Mouse (Mus musculus) common myeloid progenitor, adult 5-6 weeks (primary cell): ENCODE data around the gene Hes3. TPM values are rescaled to one million over a fixed set of nuclear protein-coding genes. Genes with fewer than 3 reads are reported as not detected.

Experiments used
- ATAC-seq: replicated peaks from 2 replicates; pipeline ENCODE4 v1.8.0; 2016; ENCODE audit warnings: low read depth, mild to moderate bottlenecking, moderate TSS enrichment, inconsistent platforms; ENCODE audit not compliant: poor library complexity, severe bottlenecking
- total RNA-seq: library from RNA; stranded (forward); fragments of 200-1000, 187-1606 nt; gene quantifications from 2 replicates; pipeline ENCODE4 v1.2.3, GENCODE M21; 2017

Hes3 gene
- total RNA-seq, 1 experiment from 2014 or later = not detected

DNA sequence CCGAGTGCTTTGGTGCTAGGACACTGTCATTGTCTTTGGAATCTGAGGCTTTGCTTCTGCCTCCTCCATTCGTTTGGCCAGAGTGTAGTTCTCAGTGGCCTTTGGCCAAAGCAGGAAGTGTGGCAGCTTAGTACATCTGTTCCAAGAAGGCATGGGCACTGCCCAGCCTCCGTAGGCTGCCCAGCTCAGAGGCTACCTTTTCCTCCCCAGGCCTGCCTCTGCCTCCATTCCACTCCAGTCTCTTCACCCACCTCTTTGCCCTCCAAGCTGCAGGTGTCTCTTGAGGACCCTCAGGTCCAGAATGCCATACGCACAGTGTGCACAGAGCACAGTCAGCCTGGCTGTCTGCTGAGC is 27.3 kb downstream of the Hes3 start:
- no peak for ATAC-seq

DNA sequence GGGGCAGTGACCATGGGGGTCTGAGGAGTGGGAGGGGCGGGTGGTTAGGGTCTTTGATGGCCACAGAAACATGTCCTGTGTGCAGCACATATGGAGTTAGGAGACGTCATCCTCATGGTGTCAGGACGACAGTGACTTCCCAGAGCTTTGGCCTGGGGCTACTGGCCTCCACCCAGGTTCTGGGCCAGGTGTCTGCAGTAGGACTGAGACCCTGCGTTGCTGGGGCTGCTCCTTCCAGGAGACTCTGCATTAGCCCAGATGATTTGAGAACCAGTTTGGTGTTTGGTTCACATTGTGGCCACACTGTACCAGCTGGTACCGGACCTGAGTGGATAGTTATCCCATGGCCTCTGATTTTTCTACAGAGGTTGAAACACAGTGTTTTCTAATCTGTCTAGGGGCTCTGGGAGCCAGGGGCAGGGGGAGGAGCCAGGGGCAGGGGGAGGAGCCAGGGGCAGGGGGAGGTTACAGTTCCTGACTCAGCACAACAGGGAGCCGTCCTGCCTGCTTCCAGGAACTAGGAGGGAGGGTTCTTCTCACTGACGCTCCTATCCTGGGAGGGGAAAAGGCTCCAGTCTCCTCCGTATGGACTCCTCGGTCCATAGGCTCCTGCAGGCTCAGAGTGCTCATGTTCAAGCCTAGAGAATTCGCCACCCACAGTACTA is 27.8 kb downstream of the Hes3 start:
- no peak for ATAC-seq

DNA sequence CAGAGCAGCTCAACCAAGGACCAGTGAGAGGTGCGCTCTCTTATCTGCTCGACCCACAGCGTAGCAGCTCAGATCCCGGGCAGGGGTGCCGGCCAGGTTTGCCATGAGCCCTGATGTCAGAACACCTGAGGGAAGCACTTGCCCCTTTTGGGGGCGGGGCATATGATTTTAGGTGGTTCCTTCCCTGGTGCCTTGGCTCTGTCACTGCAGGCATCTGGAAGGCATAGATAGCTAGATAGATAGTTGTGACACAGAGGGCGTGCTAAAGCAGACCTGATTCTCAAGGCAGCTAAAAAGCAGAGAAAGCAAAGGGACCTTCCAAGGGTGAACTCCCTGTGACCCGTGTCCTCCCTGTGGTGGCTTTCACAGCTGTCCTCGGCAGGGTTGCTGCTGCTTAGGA is 28.4 kb downstream of the Hes3 start:
- no peak for ATAC-seq

DNA sequence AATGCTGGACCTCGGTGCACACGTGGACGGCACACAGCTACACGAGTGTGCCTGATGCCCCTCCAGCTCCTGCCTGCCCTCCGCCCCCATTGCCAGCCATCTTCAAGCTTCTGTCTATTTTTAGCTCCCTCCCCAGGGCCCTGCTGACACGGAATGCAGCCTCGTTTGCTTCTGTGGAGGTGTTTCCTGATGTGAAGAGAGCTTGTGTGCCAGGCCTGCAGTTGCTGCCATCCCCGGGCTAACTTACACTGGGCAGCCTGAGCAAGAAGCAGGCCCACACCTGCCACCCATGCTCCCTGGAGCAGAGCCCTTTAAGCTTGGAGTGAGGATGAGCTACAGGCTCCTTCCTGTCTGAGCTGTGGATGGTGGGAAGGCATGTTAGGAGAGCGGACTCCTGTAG is 29.3 kb downstream of the Hes3 start:
- ATAC-seq = no peak

DNA sequence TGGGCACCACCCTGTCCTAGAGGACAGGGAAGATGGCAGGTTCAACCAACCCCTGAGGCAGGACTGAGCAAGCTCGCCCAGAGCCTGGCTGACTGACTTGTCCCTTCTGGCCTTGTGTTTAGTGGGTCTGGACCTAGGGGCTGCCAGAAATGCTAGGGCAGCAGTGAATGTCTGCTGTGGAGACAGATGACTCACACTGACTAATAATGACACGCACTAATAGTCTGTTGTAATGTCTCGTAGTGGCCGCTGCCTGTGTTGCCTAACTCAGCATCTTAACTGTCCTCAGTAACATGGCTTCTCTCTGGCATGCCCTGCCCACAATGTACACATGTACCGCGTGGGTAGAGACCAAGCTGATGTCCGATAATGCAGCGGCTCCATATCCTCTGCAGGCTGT is 31.0 kb downstream of the Hes3 start:
- no peak for ATAC-seq

DNA sequence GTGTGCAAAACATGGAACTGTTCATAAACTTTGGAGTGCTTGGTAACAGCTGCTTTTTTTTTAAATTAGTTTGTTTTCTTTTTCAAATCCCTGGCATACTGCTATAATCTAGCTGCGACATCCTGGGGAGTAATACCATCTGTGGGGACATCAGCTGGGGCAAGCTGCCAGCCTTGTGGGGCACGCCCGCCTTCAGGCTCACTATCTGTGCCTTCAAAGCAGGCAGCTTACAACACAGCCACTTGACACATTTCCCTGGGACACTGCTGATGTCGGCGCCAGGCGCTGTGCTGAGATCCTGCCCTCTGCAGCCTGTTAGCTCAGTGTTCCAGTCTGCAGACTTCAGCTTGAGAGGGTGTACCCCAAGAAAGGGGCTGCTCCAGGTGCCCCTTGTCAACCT is 34.4 kb downstream of the Hes3 start:
- peak; percentile 90 for ATAC-seq

DNA sequence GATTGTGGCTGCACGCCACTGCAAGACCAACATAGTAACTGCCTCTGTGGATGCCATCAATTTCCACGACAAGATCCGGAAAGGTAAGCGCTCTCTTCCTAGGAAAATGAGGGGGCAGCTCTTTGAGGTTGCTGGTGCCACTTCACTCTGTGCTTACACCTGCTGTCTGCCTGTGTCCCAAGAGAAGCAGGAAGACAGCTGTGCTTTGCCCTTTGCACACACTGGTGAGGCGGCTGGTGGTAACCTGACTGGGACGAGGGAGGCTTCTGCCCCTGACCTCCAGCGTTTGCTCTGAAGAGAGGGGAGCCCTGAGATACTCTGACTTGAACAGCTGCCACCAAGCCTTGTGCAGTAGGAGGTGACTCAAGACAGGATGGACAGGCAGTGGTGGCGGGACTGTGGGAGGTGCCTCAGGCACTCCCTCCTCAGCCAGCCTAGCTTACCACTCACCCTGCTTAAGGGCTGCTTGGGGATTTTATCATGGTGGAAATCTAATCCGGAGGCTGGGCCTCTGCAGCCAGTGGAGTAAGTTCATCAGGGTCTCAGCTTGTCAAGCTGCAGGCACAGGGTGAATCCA is 38.2 kb downstream of the Hes3 start:
- no peak for ATAC-seq

DNA sequence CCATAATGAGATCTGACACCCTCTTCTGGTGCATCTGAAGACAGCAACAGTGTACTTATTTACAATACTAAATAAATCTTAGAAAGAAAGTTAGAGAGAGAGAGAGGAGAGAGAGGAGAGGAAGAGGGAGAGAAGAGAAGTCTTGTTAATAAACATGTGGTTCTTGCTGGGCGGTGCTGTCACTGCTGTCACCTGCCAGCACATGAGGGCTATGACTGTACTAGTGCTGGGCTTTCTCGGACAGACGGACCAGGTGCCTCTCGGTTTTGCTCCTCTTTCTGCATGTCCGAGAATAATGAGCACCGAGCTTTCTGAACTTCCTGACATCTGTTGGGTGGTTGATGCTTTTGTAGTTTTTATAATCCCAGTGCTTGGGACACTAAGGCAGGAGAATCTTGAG is 40.8 kb downstream of the Hes3 start:
- ATAC-seq = no peak

DNA sequence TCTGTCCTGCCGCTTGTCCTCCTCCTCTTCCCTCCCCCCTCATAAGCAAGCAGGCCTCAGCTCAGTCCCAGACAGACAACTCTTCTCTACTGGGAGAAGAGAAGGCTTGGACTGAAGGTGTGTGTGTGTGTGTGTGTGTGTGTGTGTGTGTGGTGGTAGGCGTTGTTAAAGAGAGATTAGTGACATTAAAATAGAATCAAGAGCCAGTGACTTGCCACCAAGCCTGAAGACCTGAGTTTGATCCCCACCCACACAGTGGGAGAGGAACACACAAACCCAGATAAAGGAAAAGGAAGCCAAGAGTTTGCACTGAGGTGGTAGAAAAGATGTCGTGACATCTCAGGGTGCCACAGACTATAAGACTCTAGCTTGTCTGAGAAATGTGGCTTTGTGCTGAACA is 44.3 kb downstream of the Hes3 start:
- no peak for ATAC-seq

DNA sequence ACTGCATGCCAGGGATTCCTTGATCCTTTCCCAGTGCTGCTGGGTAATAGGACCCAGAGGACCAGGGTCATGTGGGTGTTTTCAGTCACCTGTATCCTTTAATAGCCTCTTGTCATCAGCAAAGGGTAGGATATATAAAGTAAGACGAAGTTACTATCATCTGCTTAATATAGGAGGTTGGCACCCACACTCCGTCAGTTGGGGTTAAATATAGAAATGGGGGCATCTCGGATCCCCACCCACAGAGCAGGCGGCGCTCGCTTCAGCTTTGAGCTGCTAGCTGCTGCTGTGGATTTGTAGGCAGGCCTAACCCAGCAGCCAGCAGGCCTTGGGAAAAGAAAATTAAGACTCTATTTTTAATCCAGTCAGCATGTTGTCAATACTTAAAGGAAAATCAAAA is 45.5 kb downstream of the Hes3 start:
- no peak for ATAC-seq

DNA sequence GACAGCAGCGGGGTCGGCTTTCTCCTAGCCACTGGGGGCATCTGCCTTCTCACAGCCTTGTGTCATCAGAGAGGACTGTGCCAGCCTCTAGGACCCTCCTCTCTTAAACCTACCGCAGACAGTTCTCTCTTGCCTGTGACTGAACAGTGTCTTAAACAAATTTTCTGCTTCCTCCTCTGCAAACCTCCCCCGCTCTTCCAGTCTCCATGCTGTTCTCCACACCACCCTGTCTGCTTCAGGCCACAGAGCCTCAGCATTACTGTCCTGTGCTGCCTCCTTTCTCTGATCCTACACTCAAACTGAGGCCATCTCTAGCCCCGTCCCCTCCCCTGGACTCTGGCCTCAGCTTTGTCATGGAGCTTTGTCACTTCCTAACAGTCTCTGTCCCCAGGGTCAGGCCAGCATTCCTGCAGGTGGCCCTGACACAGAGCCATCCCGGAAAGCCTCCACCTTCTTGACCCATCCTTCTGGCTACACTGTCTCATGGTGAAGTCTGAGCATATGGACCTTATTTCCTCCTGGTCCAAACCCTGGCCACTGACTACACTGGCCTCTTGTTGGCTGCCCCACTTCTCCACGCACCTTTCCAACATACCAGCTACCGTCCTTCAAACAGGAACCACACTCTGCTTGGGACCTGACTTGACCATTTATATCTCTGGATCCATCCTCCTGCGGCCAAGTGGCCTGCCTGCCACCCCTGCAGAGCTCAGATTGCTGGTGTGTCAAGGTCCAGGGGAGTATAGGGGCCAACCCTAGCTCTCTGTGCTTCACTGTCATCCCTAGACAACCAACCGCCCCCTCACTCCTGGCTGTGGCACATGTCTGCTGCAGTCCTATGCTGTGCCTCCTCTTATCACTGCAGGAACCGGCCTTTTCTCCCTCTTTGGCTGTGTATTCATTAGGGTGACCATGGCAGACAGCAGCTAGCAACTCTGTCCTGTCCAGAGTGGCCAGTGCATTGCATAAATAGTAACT is 46.6 kb downstream of the Hes3 start:
- ATAC-seq = no peak

DNA sequence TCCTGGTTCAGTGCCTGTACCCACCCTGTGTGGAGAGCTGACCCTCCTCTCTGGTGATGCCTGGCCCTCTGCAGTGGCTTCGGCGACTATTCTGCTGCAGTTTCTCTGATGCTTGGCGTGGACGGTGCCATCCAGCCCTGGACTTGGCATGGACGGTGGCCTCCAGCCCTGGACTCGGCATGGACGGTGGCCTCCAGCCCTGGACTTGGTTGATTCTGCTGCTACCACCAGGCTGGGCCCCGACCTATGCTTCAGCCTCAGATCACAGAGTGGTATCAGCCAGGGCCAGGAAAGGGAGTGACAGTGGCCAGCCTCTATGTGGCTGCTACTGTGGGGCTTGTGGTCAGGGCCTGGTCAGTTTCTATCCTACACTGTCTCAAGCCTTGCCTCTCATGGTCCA is 47.5 kb downstream of the Hes3 start:
- ATAC-seq = no peak

DNA sequence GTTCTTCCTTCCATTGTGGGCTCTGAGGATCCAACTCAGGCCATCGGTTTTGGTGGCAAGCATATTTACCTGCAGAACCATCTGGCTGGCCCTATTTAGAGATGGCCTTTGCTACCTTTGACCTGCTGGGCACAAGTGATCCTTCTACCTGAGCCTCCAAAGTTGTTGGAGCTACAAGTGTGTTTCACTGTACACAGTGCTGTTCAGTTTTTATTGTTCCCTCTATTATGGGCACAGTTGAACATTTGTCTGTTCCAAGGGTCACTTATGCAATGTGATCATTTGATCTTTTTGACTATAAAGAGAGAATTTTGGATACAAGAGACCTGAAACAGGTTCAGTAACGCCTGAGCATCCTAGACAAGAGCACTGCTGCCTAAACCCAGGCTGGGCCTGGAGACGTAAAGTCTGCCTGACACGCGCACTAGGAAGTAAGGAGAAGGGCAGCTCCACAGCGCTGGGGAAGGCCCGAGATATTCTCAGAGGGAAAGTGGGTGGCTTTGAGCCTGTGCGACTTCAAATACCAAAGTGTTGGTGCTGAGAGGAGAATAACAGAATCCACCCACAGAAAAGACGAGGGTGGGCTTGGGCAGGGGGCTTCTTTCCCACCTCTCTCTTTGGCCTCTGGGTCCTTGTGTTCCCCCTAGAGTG is 48.1 kb downstream of the Hes3 start:
- ATAC-seq = no peak

DNA sequence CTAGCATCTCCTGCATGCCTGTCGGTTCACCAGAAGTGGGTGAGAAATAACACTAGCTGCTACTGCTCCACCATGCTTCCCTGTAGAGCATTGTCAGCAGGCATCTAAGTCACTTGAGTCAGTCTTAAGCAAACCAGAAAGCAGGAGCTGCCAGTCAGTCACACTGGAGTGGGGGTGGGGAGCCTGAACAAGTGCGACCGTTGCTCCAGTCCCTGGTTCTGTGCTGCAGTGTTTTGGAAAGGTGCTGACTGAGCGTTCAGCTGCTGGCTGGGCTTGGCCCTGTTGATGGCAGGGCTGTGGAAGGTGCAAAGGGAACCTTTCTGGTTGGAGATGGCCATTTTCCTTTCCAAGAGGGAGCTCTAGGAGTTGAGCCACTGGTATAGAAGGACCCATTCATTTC is 51.5 kb downstream of the Hes3 start:
- no peak for ATAC-seq

Other genes with a start within 250 kb of the Hes3 start
- gene Plekhg5, start 219.2 kb downstream of the Hes3 start, total RNA-seq = 6.0 and 7.2 TPM in 2 replicates
- gene Tnfrsf25, start 175.7 kb downstream of the Hes3 start, total RNA-seq = not detected in 2 replicates
- 1.3 and 1.8 TPM in 2 replicates for gene Espn, start 139.3 kb downstream of the Hes3 start, total RNA-seq
- gene Hes2, start 132.8 kb downstream of the Hes3 start, total RNA-seq = not detected in 2 replicates
- 58.2 and 59.6 TPM in 2 replicates for gene Acot7, start 113.5 kb downstream of the Hes3 start, total RNA-seq
- under 0.01 TPM in 1 of 2 replicates, not detected in the other for gene Gpr153, start 17.4 kb downstream of the Hes3 start, total RNA-seq
- 12.2 and 17.7 TPM in 2 replicates for gene Icmt, start 5.6 kb upstream of the Hes3 start, total RNA-seq
- gene Rnf207, start 27.3 kb upstream of the Hes3 start, total RNA-seq = not detected in 2 replicates
- gene Rpl22, start 34.1 kb upstream of the Hes3 start, total RNA-seq = 3,442 and 3,905 TPM in 2 replicates
- under 0.01 and 0.05 TPM in 2 replicates for gene Chd5, start 47.0 kb upstream of the Hes3 start, total RNA-seq
- gene Nphp4, start 185.0 kb upstream of the Hes3 start, total RNA-seq = 0.41 TPM in 1 of 2 replicates, not detected in the other
- 59.8 and 61.7 TPM in 2 replicates for gene Kcnab2, start 186.2 kb upstream of the Hes3 start, total RNA-seq